Mouse (Mus musculus): ENCODE measurements around the gene Psmb2.

The Psmb2 gene

GRCm38 (mm10) chr4:126732531-126733380 is 55.3 kb downstream of the Psmb2 start:
- DNase-seq, result no peak

GRCm38 (mm10) chr4:126734001-126734603 is 56.7 kb downstream of the Psmb2 start:
- DNase-seq, result no peak

GRCm38 (mm10) chr4:126734700-126735381 is 57.4 kb downstream of the Psmb2 start:
- DNase-seq, result no peak

GRCm38 (mm10) chr4:126735382-126736000 is 58.1 kb downstream of the Psmb2 start:
- no peak for DNase-seq

- peak; percentile 93 for DNase-seq
These were observed 58.6 kb downstream of the Psmb2 start, which contains the start of gene Tfap2e for GRCm38 (mm10) chr4:126736001-126736414. TSS of gene Tfap2e (minus strand) at chr4:126736240.

- DNase-seq, result no peak
These were observed 62.7 kb downstream of the Psmb2 start for GRCm38 (mm10) chr4:126739966-126740676.

- peak; percentile 94 for DNase-seq
These were observed 64.0 kb downstream of the Psmb2 start for GRCm38 (mm10) chr4:126741448-126741847.

GRCm38 (mm10) chr4:126742976-126743375 is 65.5 kb downstream of the Psmb2 start:
- peak; percentile 90 for DNase-seq

GRCm38 (mm10) chr4:126743713-126744112 is 66.3 kb downstream of the Psmb2 start:
- DNase-seq, result no peak

- peak; percentile 87 for DNase-seq
These were observed 67.4 kb downstream of the Psmb2 start for GRCm38 (mm10) chr4:126744831-126745230.

- peak; percentile 92 for DNase-seq
These were observed 68.2 kb downstream of the Psmb2 start for GRCm38 (mm10) chr4:126745506-126746193.

- DNase-seq, result no peak
These were observed 68.9 kb downstream of the Psmb2 start for GRCm38 (mm10) chr4:126746194-126746840.

- peak; percentile 88 for DNase-seq
These were observed 71.0 kb downstream of the Psmb2 start for GRCm38 (mm10) chr4:126748381-126748780.

- DNase-seq, result no peak
These were observed 72.1 kb downstream of the Psmb2 start for GRCm38 (mm10) chr4:126749553-126749952.

- peak; percentile 95 for DNase-seq
These were observed 72.7 kb downstream of the Psmb2 start for GRCm38 (mm10) chr4:126750046-126750683.

GRCm38 (mm10) chr4:126750863-126751555 is 73.6 kb downstream of the Psmb2 start:
- DNase-seq, result peak; percentile 81

GRCm38 (mm10) chr4:126751556-126752023 is 74.2 kb downstream of the Psmb2 start:
- DNase-seq, result no peak

- peak; percentile 92 for DNase-seq
These were observed 74.7 kb downstream of the Psmb2 start for GRCm38 (mm10) chr4:126752024-126752607.

GRCm38 (mm10) chr4:126752608-126753141 is 75.2 kb downstream of the Psmb2 start:
- no peak for DNase-seq

Measured in heart, adult 11 months (tissue).